Mouse (Mus musculus): ENCODE measurements around the gene Orc1.

Gene Orc1

GRCm38 (mm10) chr4:108637721-108638120, 58.5 kb downstream of the Orc1 start:
- DNase-seq (ENCODE audit: low spot score) = no peak

- no peak for DNase-seq (ENCODE audit: low spot score)
These were observed 59.5 kb downstream of the Orc1 start for GRCm38 (mm10) chr4:108638752-108639151.

- DNase-seq (ENCODE audit: low spot score) = peak; percentile 13
These were observed 85.2 kb downstream of the Orc1 start for GRCm38 (mm10) chr4:108664407-108664806.

Measured in layer of hippocampus, adult 11-12 months (tissue).